Mouse (Mus musculus) WW6 (cell line): ENCODE results near the gene Gcgr.
"Not testable (repeated sequence)": the region's sequence is repeated elsewhere in the genome, so short reads cannot be mapped to it uniquely, and the experiment has no call there.

Experiments
- DNase-seq: peaks from one replicate; pipeline ENCODE4 v3.0.0-alpha.2; 2013; ENCODE audit warnings: low read depth, low spot score

Gcgr gene

GRCm38 (mm10) chr11:120506899-120507298 lies 23.6 kb upstream of the Gcgr start:
- no peak for DNase-seq

GRCm38 (mm10) chr11:120507611-120508289 lies 22.7 kb upstream of the Gcgr start:
- DNase-seq: no peak

GRCm38 (mm10) chr11:120508290-120508870 lies 22.1 kb upstream of the Gcgr start:
- no peak for DNase-seq

DNA sequence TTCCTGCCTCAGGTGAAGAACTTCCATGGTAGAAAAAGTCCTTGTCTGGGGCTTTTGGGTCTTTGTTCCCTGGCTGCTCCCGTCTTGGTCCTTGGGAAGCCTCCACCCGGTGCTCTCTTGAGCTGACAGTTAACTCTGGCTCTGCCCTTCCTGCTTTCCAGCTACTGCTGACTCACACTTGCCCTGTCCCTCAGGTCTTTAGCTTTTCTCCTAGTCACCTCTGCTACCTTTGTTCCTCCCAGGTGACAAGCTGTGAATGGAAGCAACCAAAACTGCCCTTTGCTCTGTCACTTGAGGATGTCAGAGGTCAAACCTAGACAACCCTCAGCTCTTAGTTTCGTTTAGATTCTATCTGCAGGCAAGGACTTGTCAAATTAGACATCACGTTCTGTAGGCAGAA lies 20.6 kb upstream of the Gcgr start:
- no peak for DNase-seq

DNA sequence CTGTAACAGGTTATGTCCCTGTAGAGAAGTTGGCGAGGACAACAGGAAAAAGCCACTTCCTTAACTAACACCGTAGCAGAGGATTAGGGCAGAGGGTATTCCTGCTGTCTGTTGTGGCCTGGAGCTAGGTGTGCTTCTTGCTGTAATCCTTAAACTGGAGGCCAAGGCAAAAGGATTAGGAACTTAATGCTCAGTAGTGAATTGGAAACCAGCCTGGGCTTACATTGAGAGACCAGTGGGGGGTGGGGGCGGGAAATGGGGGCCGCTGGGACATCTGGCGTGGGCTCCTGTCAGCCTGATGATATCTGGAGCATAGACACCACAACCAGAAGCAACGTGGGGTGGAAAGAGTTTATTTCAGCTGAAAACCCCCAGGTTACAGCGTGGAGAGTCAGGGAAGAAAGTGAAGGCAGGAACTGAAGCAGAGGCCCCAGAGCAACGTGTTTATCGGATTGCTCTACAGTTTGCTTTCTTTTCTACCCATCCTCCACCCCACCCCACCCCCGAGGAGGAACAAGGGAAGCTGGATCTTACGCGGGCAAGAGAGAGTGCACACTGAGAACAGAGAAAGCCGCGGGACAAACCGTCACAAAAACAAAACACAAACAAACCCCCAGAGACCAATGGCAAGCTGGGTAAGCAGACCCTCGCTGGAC lies 20.0 kb upstream of the Gcgr start:
- DNase-seq: no peak

GRCm38 (mm10) chr11:120512790-120513453 lies 17.6 kb upstream of the Gcgr start:
- DNase-seq: no peak

- DNase-seq: not testable (repeated sequence)
Measured at GRCm38 (mm10) chr11:120514262-120514661, 16.2 kb upstream of the Gcgr start.

GRCm38 (mm10) chr11:120515611-120516010 lies 14.9 kb upstream of the Gcgr start:
- DNase-seq: peak; percentile 65

DNA sequence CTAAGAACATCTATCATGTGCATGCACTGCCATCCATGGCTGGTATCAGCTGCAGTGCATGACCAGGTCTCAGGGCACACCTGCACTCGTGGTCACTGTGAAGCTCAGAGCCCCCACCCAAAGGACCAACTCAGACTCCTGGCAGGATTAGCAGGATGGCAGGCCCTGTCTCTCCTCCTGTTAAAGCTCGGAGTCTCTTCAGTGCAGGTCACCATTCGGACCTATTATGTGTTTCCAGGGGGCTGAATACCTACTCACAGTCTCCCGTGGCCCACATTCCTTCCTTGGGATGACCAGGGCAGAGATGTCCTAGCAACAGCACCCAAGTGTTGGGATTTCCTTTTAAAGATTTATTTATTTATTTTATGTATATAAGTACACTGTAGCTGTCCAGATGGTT lies 13.4 kb upstream of the Gcgr start:
- DNase-seq: no peak

GRCm38 (mm10) chr11:120518027-120518426 lies 12.5 kb upstream of the Gcgr start:
- no peak for DNase-seq

DNA sequence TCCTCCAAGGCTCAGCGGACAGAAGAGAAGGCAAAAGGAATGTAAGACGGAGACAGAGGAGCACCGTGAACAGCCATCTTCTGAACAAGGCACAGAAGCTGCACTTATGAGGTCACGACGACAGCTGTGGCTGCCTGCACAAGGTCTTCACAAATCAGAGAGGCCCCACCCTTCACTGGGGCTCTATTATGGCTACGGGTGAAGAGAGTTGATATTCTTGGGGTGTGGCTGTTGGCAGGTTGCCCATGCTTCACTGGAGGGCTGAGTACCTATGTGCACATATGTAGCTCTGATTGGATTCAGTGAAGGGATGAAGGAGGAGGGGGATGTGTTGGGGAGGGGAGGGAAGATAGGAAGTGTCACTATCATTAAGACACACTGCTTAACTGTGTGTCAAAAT lies 11.9 kb upstream of the Gcgr start:
- DNase-seq: no peak

DNA sequence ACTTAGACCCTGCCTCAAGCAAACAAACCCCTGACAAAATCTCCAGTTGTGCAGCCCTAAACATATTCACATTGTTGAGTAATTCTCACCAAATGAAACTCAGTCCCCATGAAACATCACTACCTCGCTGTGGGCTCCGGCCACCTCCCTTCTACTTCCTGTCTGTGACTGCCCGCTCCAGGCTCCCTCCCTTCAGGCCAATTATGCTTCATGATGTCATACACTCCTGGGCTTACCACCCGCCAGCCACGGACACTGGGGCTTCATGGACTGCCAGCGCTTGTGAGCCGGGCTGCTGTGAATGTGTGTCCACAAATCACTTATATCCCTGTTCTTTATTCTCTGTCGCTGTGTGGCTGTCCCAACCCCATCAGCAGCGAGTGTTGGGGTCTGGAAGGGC lies 10.8 kb upstream of the Gcgr start:
- no peak for DNase-seq

DNA sequence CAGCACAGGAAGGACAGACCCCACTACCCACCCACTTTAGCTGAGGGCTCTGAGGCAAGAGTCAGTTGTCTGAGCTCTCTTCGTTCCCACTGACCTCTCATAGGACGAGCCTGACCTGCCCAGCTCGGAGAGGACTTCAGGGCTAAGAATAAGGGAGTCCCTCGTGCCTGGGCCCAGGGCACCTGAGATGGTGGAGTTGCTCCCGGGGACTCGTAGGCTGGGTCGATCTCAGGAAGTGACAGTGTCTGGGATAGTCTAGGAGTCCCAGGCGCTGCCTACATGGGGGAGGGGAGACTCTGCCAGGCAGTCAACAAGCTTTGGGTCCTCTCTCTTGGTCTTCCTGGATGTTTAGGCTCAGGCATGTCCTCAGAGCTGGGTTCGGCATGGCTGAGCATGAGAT lies 10.0 kb upstream of the Gcgr start:
- DNase-seq: no peak

DNA sequence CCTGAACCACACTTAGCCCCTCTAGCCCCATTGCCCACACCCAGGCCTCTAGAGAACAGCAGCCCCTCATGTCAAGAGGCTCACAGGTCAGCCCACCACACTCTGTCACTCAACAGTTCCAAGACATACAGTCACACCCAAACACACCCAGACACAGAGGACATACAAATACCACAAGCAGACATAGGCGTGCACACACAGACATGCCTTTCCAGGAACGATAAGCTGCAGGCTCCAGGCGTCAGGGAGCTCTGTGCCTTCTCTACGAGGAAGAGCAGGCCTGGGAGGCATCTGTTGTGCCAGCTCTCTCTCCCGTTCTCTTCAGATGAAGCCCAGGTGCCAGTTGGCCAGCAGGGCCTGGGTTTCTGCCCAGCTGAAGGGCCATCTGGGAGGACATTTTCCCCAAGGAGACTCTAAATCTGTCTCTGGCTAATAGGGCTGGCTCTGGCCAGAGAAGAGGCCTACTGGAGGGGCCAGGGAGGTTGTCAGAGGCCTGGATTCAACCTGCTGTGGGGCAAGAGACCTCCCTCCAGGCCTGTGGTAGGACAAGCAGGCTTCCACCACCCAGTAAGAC lies 9.4 kb upstream of the Gcgr start:
- DNase-seq: no peak

GRCm38 (mm10) chr11:120522581-120522980 lies 7.9 kb upstream of the Gcgr start:
- no peak for DNase-seq

DNA sequence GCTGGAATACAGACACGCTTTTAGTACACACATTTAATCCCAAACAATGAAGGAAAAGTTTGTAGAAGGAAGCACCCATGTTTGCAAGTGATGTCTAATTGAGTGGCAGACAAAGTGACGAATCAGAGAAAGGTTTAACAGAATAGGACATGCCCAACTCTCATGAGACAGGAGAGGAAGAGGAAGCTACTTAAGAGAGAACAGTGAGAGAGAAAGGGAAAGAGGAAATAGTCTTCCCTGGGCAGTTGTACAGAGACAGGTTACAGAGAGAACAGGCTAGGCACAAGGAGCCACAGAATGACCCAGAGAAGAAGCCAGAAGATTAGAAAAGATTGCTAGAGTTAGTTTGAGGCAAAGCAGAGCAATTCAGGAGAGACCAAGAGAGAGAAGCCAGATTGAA lies 4.5 kb upstream of the Gcgr start:
- DNase-seq: no peak

DNA sequence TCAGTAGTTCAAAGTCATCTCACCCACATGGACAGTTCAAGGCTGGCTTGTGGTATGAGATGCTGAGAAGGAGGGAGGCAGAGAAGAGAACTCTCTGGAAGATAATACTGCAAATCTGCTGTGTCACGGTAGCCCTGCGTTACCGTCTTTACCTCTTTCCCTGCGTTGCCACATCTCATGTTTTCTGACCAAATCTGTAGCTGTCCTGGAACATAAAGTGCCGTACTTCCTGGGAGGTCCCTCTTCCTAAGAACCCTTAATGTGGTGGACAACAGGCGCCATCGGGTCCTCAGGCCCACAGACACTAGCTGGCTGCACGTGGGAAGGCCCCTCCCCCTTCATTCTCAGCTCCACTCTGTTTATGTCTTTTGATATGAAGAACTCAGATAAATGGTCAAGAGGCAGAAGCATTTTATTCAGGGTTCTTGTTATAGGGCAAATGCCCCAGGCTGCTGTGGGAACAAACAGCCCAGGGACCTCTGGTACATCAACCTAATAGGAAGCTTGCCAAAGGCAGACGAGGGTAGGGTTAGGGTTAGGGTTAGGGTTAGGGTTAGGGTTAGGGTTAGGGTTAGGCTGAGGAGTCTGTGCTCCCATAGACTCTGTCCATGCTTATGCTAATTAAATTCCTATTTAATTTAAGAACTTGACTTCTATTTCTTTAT lies 2.7 kb upstream of the Gcgr start:
- DNase-seq: no peak

- no peak for DNase-seq
Measured at GRCm38 (mm10) chr11:120528903-120529302, 1.6 kb upstream of the Gcgr start.

DNA sequence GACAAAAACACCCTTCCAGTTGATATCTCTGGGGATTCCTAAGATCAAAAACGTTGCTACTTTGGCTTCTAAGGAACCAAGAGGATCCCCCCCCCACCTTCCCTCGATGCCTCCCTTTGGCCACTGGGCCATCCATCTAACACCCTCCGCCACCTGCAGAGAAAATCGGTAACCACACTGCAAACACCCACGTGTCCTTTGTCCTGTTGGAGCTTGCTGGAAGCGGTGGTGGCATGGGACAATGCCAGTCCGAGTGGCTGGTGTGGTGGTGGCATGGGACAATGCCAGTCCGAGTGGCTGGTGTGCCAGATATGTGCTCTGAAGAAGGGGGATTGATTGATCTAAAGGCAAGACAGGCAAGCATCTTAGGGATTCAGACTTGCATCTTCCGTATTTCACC lies 1.1 kb downstream of the Gcgr start:
- no peak for DNase-seq

DNA sequence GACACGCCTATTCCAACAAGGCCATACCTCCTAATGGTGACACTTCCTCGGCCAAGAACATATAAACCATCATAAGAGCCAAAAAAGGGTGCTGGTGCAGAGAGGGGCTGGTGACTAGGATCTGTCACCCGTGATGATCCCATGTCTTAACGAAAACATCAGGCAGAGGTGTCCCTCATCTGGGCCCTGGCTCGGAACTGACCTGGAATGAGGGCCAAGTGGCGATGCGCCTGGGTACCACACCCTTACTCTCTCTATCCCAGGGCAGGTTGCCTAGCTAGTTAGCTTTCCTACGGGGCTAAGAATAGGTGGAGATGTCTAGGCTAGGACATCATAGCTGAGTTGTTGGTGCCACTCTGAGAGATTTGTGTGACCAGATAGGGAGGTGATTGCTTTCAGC lies 3.6 kb downstream of the Gcgr start:
- no peak for DNase-seq

DNA sequence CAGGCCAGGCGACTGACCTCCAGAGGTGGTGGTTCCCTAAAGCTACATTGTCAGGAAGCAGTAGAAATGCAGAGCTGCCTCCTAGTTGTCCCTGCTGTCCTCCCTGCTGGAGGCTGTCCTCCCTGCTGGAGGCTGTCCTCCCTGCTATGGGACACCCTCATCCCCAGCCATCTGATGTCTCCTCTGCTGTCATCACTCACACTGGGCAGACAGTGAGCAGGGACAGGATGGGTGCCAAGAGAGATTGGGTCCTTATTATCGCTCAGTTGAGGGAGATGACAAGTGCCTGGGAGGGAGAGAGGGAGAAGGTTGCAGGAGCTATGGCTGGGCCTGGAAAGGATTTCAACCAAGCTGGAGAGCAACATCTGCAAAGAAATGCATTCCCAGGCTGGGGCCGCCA lies 4.6 kb downstream of the Gcgr start:
- no peak for DNase-seq

DNA sequence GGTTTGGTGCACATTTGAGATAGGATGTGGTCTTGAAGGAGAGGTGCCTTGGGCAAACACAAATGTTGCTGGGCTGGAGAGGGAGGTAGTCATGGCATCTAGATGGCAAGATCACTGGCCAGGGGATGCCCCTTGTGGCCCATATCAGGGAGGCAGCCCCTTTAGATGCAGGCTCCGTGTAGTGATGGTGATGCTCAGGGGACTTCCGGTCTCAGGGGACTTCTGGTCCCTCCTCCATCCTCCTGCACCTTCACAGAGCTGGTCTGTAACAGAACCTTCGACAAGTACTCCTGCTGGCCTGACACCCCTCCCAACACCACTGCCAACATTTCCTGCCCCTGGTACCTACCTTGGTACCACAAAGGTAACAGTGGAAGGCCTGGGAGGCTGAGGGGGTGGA lies 5.3 kb downstream of the Gcgr start:
- no peak for DNase-seq
